Mouse (Mus musculus): Measurements from ENCODE around the gene Kmt2a. TPM values are rescaled to one million over a fixed set of nuclear protein-coding genes. Genes with fewer than 3 reads are reported as not detected.

The Kmt2a gene
- polyA plus RNA-seq, 1 experiment, result 4.5 TPM

DNA sequence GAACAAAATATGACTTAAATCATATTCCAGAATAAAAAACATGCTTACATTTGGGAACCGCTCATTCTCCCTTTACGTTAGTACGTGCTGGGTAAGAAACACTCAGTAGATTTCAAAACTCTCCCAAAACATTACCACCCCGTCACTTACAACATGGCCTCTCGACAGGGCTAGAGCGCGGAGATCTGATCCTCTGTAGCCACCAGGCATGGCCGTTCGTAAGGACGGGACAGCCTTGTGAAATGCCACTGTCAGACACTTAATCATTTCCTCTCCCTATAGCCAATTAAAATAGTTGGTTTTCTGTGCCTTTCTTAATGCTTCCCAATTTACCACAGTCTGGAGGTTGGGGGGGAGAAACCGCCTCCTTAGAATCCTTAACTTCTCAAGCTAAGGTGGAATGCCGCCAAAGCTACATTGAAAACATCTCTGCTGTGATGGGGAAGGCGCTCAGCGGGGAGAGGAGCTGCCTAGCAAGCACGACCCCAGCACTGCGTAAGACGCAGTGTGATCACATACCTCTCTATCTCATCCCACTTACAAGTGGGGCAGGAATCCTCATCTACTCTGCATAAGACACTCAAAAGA, 23.6 kb downstream of the Kmt2a start:
- H3K4me2 ChIP-seq (ENCODE audit: low read depth), result no peak overlapping the region
- peaks cover 91% of the 10 kb centered on the region for H3K79me2 ChIP-seq (ENCODE audit: control insufficient read depth, insufficient read depth)
- H3K36me3 ChIP-seq (ENCODE audit: control insufficient read depth, insufficient read depth), result peaks cover 21% of the 10 kb centered on the region
- no peak overlapping the region for H3K4me3 ChIP-seq
- no peaks in the 10 kb centered on the region for H3K27me3 ChIP-seq (ENCODE audit: control insufficient read depth, insufficient read depth, insufficient read length)
- TF ChIP-seq MYOD1 (IDR thresholded peaks at IDR 0.05; ENCODE audit: control insufficient read depth in 1 of 3, insufficient read length in 2 of 3, low read depth in 2 of 3), result no peak
- no peak for TF ChIP-seq POLR2AphosphoS2 (IDR thresholded peaks at IDR 0.05; ENCODE audit: insufficient read length, low read depth)
- no peak overlapping the region for H3ac ChIP-seq (ENCODE audit: control insufficient read depth, insufficient read length)

GRCm38 (mm10) chr9:44855153-44855552, 25.9 kb downstream of the Kmt2a start:
- H3K79me2 ChIP-seq (ENCODE audit: control insufficient read depth, insufficient read depth), result peaks cover 77% of the 10 kb centered on the region
- no peak overlapping the region for H3ac ChIP-seq (ENCODE audit: control insufficient read depth, insufficient read length)
- peaks cover 7% of the 10 kb centered on the region for H3K36me3 ChIP-seq (ENCODE audit: control insufficient read depth, insufficient read depth)
- H3K4me3 ChIP-seq, result no peak overlapping the region
- no peaks in the 10 kb centered on the region for H3K27me3 ChIP-seq (ENCODE audit: control insufficient read depth, insufficient read depth, insufficient read length)
- H3K4me2 ChIP-seq (ENCODE audit: low read depth), result no peak overlapping the region
- TF ChIP-seq TCF12 (IDR thresholded peaks at IDR 0.05; ENCODE audit: insufficient read depth, poor library complexity, severe bottlenecking), result no peak
- no peak for TF ChIP-seq REST (IDR thresholded peaks at IDR 0.05; ENCODE audit: insufficient read depth, insufficient read length)
- no peak for TF ChIP-seq MAX (IDR thresholded peaks at IDR 0.05; ENCODE audit: low read depth)
- no peak for TF ChIP-seq CEBPB (IDR thresholded peaks at IDR 0.05; ENCODE audit: insufficient read depth, poor library complexity, severe bottlenecking)
- TF ChIP-seq POLR2AphosphoS2 (IDR thresholded peaks at IDR 0.05; ENCODE audit: insufficient read length, low read depth), result no peak
- TF ChIP-seq USF1 (IDR thresholded peaks at IDR 0.05; ENCODE audit: low read depth), result no peak
- TF ChIP-seq TCF3 (IDR thresholded peaks at IDR 0.05; ENCODE audit: insufficient read length, low read depth), result no peak
- no peak for TF ChIP-seq SRF (IDR thresholded peaks at IDR 0.05; ENCODE audit: control insufficient read depth, insufficient read length, low read depth)
- no peak for TF ChIP-seq MYOD1 (IDR thresholded peaks at IDR 0.05; ENCODE audit: control insufficient read depth in 1 of 3, insufficient read length in 2 of 3, low read depth in 2 of 3)
- TF ChIP-seq MYOG (IDR thresholded peaks at IDR 0.05; ENCODE audit: control insufficient read depth in 1 of 3, insufficient read depth in 1 of 3, insufficient read length in 2 of 3, low read depth in 2 of 3), result no peak
- TF ChIP-seq E2F4 (IDR thresholded peaks at IDR 0.05; ENCODE audit: insufficient read depth), result no peak
- no peak for TF ChIP-seq POLR2A (IDR thresholded peaks at IDR 0.05; ENCODE audit: insufficient read length, low read depth)

DNA sequence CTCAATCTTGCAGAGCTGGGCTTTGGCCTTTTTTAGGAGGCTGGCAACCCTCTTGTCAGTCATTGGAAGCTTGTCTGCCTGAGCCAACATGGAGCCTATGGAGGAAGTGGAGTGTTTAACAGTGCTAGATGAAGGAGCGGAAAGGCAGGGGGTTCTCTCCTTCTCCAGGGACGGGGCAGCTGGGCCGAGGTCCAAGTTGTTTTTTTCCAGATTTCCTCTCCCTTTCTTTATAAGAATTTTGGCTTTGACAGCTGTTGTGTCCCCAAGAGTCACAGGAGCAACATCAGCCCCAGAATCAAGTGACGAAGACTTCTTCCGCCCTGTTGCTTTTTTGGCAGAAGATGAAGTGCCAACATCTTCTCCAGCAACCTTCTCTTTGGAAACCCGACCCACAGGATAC, 33.6 kb downstream of the Kmt2a start:
- Histone ChIP-seq H3K36me3 (ENCODE audit: control insufficient read depth, insufficient read depth) (peaks cover 46% of the 10 kb centered on the region), H3K27me3 (ENCODE audit: control insufficient read depth, insufficient read depth, insufficient read length) (no peaks in the 10 kb centered on the region), H3K4me3 (no peak overlapping the region), H3K79me2 (ENCODE audit: control insufficient read depth, insufficient read depth) (peaks cover 10% of the 10 kb centered on the region), H3ac (ENCODE audit: control insufficient read depth, insufficient read length) (no peak overlapping the region), H3K4me2 (ENCODE audit: low read depth) (no peak overlapping the region)
- TF ChIP-seq CEBPB (IDR thresholded peaks at IDR 0.05; ENCODE audit: insufficient read depth, poor library complexity, severe bottlenecking) (no peak), MAX (IDR thresholded peaks at IDR 0.05; ENCODE audit: low read depth) (no peak)

- no peak overlapping the region for H3ac ChIP-seq (ENCODE audit: control insufficient read depth, insufficient read length)
- no peak overlapping the region for H3K4me2 ChIP-seq (ENCODE audit: low read depth)
- TF ChIP-seq MYOD1 (IDR thresholded peaks at IDR 0.05; ENCODE audit: control insufficient read depth in 1 of 3, insufficient read length in 2 of 3, low read depth in 2 of 3), result no peak
- no peak for TF ChIP-seq MYOG (IDR thresholded peaks at IDR 0.05; ENCODE audit: control insufficient read depth in 1 of 3, insufficient read depth in 1 of 3, insufficient read length in 2 of 3, low read depth in 2 of 3)
- peaks cover 41% of the 10 kb centered on the region for H3K36me3 ChIP-seq (ENCODE audit: control insufficient read depth, insufficient read depth)
- no peaks in the 10 kb centered on the region for H3K79me2 ChIP-seq (ENCODE audit: control insufficient read depth, insufficient read depth)
- H3K27me3 ChIP-seq (ENCODE audit: control insufficient read depth, insufficient read depth, insufficient read length), result no peaks in the 10 kb centered on the region
- H3K4me3 ChIP-seq, result no peak overlapping the region
Observed at GRCm38 (mm10) chr9:44841241-44841640, 39.9 kb downstream of the Kmt2a start.

DNA sequence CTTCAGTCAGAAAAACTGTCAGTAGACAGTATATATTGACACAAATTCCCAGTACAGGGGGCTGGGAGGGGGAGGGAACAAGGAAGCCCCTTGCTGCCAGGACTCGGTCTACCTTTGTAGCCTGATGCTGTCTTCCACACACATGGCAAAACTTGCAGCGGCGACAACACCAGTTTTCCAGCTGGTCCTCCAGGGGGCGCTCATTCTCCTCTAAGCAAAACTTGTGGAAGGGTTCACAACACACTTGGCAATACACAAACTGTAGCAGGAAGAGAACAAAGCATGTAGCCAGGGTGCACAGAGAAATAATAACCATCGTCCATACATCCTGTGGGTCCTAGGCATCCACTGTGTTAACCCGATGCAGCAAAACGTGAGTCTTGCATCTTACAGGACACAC, 44.7 kb downstream of the Kmt2a start:
- H3ac ChIP-seq (ENCODE audit: control insufficient read depth, insufficient read length), result no peak overlapping the region
- H3K27me3 ChIP-seq (ENCODE audit: control insufficient read depth, insufficient read depth, insufficient read length), result no peaks in the 10 kb centered on the region
- TF ChIP-seq USF1 (IDR thresholded peaks at IDR 0.05; ENCODE audit: low read depth) (no peak), MYOG (IDR thresholded peaks at IDR 0.05; ENCODE audit: control insufficient read depth in 1 of 3, insufficient read depth in 1 of 3, insufficient read length in 2 of 3, low read depth in 2 of 3) (no peak), MYOD1 (IDR thresholded peaks at IDR 0.05; ENCODE audit: control insufficient read depth in 1 of 3, insufficient read length in 2 of 3, low read depth in 2 of 3) (no peak), E2F4 (IDR thresholded peaks at IDR 0.05; ENCODE audit: insufficient read depth) (no peak), POLR2A (IDR thresholded peaks at IDR 0.05; ENCODE audit: insufficient read length, low read depth) (no peak), MAX (IDR thresholded peaks at IDR 0.05; ENCODE audit: low read depth) (no peak), POLR2AphosphoS2 (IDR thresholded peaks at IDR 0.05; ENCODE audit: insufficient read length, low read depth) (no peak), CEBPB (IDR thresholded peaks at IDR 0.05; ENCODE audit: insufficient read depth, poor library complexity, severe bottlenecking) (no peak), TCF12 (IDR thresholded peaks at IDR 0.05; ENCODE audit: insufficient read depth, poor library complexity, severe bottlenecking) (no peak), REST (IDR thresholded peaks at IDR 0.05; ENCODE audit: insufficient read depth, insufficient read length) (no peak), SRF (IDR thresholded peaks at IDR 0.05; ENCODE audit: control insufficient read depth, insufficient read length, low read depth) (no peak), TCF3 (IDR thresholded peaks at IDR 0.05; ENCODE audit: insufficient read length, low read depth) (no peak)
- no peak overlapping the region for H3K4me3 ChIP-seq
- H3K4me2 ChIP-seq (ENCODE audit: low read depth), result no peak overlapping the region
- peaks cover 54% of the 10 kb centered on the region for H3K36me3 ChIP-seq (ENCODE audit: control insufficient read depth, insufficient read depth)
- no peaks in the 10 kb centered on the region for H3K79me2 ChIP-seq (ENCODE audit: control insufficient read depth, insufficient read depth)
